Mouse (Mus musculus) T-cell, adult 2 months (primary cell): Measurements from ENCODE around the gene Ninj2.

ENCODE experiments used
- DNase-seq: peaks from one replicate; pipeline ENCODE4 v3.0.0; 2022; ENCODE audit warnings: low spot score

The Ninj2 gene

GRCm38 (mm10) chr6:120094091-120094776 is 1.1 kb downstream of the Ninj2 start:
- DNase-seq: no peak

- DNase-seq: no peak
Observed at GRCm38 (mm10) chr6:120095096-120095495, 1.9 kb downstream of the Ninj2 start.

- DNase-seq: no peak
Observed at GRCm38 (mm10) chr6:120095501-120095900, 2.4 kb downstream of the Ninj2 start.

- no peak for DNase-seq
Observed at GRCm38 (mm10) chr6:120099392-120099791, 6.2 kb downstream of the Ninj2 start.

GRCm38 (mm10) chr6:120101221-120101620 is 8.1 kb downstream of the Ninj2 start:
- DNase-seq: no peak

GRCm38 (mm10) chr6:120101996-120102395 is 8.8 kb downstream of the Ninj2 start:
- no peak for DNase-seq

GRCm38 (mm10) chr6:120103104-120103503 is 10.0 kb downstream of the Ninj2 start:
- no peak for DNase-seq

GRCm38 (mm10) chr6:120105055-120105454 is 11.9 kb downstream of the Ninj2 start:
- DNase-seq: no peak

- DNase-seq: no peak
Observed at GRCm38 (mm10) chr6:120107586-120107985, 14.4 kb downstream of the Ninj2 start.

GRCm38 (mm10) chr6:120108061-120108460 is 14.9 kb downstream of the Ninj2 start:
- DNase-seq: no peak

- no peak for DNase-seq
Observed at GRCm38 (mm10) chr6:120109173-120109572, 16.0 kb downstream of the Ninj2 start.

- DNase-seq: no peak
Observed at GRCm38 (mm10) chr6:120109932-120110331, 16.8 kb downstream of the Ninj2 start.

- no peak for DNase-seq
Observed at GRCm38 (mm10) chr6:120110738-120111409, 17.7 kb downstream of the Ninj2 start.

- no peak for DNase-seq
Observed at GRCm38 (mm10) chr6:120111410-120111783, 18.2 kb downstream of the Ninj2 start.

GRCm38 (mm10) chr6:120111984-120112803 is 19.0 kb downstream of the Ninj2 start:
- peak; percentile 65 for DNase-seq

GRCm38 (mm10) chr6:120113856-120114255 is 20.7 kb downstream of the Ninj2 start:
- no peak for DNase-seq

- no peak for DNase-seq
Observed at GRCm38 (mm10) chr6:120114271-120114670, 21.1 kb downstream of the Ninj2 start.

- no peak for DNase-seq
Observed at GRCm38 (mm10) chr6:120114698-120115097, 21.5 kb downstream of the Ninj2 start.

GRCm38 (mm10) chr6:120115443-120115842 is 22.3 kb downstream of the Ninj2 start:
- no peak for DNase-seq

- DNase-seq: no peak
Observed at GRCm38 (mm10) chr6:120119824-120120223, 26.7 kb downstream of the Ninj2 start.

GRCm38 (mm10) chr6:120124688-120125087 is 31.5 kb downstream of the Ninj2 start:
- peak; percentile 61 for DNase-seq

GRCm38 (mm10) chr6:120126456-120126855 is 33.3 kb downstream of the Ninj2 start:
- DNase-seq: no peak

- DNase-seq: no peak
Observed at GRCm38 (mm10) chr6:120127321-120127720, 34.2 kb downstream of the Ninj2 start.
